Mouse (Mus musculus) heart, postnatal 0 days (tissue): Measurements from ENCODE around the gene Gm5741. TPM values are rescaled to one million over a fixed set of nuclear protein-coding genes. Genes with fewer than 3 reads are reported as not detected.

ENCODE experiments used
- ATAC-seq: fragments of 200-750 bp; cut with Nextera tagmentation; 2 replicates; pipeline ENCODE4 v1.8.0; 2017; ENCODE audit warnings: low read depth, moderate number of reproducible peaks, moderate library complexity; ENCODE audit not compliant: insufficient read depth
- DNase-seq: peaks from one replicate; pipeline ENCODE4 v3.0.0-alpha.2; 2016; ENCODE audit warnings: low spot score
- H3K27ac ChIP-seq: fragments of 300-500 bp; sonication (generic); 2 replicates; pipeline ENCODE4 v1.5.1; 2014; ENCODE audit warnings: low read depth, mild to moderate bottlenecking
- H3K27me3 ChIP-seq: fragments of 300-500 bp; sonication (generic); 2 replicates; pipeline ENCODE4 v1.6.1; 2014; ENCODE audit warnings: low read length, mixed read lengths; ENCODE audit not compliant: control insufficient read depth, insufficient read depth
- H3K36me3 ChIP-seq: fragments of 300-500 bp; sonication (generic); replicated peaks from 2 replicates; pipeline ENCODE4 v1.6.1; 2014; ENCODE audit warnings: low read length, mixed read lengths; ENCODE audit not compliant: control insufficient read depth, insufficient read depth
- H3K4me1 ChIP-seq: fragments of 300-500 bp; sonication (generic); 2 replicates; pipeline ENCODE4 v1.6.1; 2014; ENCODE audit warnings: antibody characterized with exemption; ENCODE audit not compliant: control insufficient read depth, insufficient read depth
- H3K4me2 ChIP-seq: fragments of 300-500 bp; sonication (generic); 2 replicates; pipeline ENCODE4 v1.6.1; 2014; ENCODE audit warnings: low read depth, mild to moderate bottlenecking, low read length, moderate library complexity
- H3K4me3 ChIP-seq: fragments of 300-500 bp; sonication (generic); 2 replicates; pipeline ENCODE4 v1.5.1; 2014; ENCODE audit warnings: low read depth, low read length
- H3K9ac ChIP-seq: fragments of 300-500 bp; sonication (generic); replicated peaks from 2 replicates; pipeline ENCODE4 v1.6.1; 2014; ENCODE audit warnings: low read depth, low read length, mixed read lengths
- H3K9me3 ChIP-seq: fragments of 300-500 bp; sonication (generic); replicated peaks from 2 replicates; pipeline ENCODE4 v1.6.1; 2016; ENCODE audit warnings: low read length; ENCODE audit not compliant: control insufficient read depth
- CTCF ChIP-seq: IDR thresholded peaks from 2 replicates; pipeline ENCODE4 v1.5.1; 2016; ENCODE audit warnings: antibody characterized with exemption, control low read depth, low read depth
- EP300 ChIP-seq: IDR thresholded peaks from 2 replicates; pipeline ENCODE4 v1.6.1; 2016; ENCODE audit warnings: antibody characterized with exemption, low read depth
- whole genome bisulfite sequencing: fragments of 180-500 bp; shearing (Covaris S2); extraction: QIAGEN DNeasy Blood & Tissue Kit; methylation state at CpG from one replicate; pipeline ENCODE4 v1.1.7; 2014; 5-methylcytosine and 5-hydroxymethylcytosine counted together
- polyA plus RNA-seq: library from polyadenylated mRNA; unstranded; fragments of >200 nt; fragmentation: Nextera tagmentation; extraction: Ambion mirVana; gene quantifications from 2 replicates; pipeline ENCODE4 v1.2.1, GENCODE M21; 2015
- total RNA-seq: library from RNA; depleted of rRNA; stranded (reverse); fragments of >200 nt; gene quantifications from 2 replicates; pipeline ENCODE4 v1.2.3, GENCODE M21; 2014; ENCODE audit warnings: low replicate concordance; rRNA removed

Gm5741 gene
- total RNA-seq: not detected in 2 replicates
- not detected in 2 replicates for polyA plus RNA-seq

GRCm38 (mm10) chr8:85067982-85068381, at the start of gene Gm5741:
Gm5741 (minus strand) TSS chr8:85067982.
- Histone ChIP-seq H3K27me3 (no peaks in the 10 kb centered on the region), H3K9me3 (no peaks in the 10 kb centered on the region), H3K36me3 (no peaks in the 10 kb centered on the region), H3K4me3 (no peak within 1 kb of the TSS), H3K27ac (no peak within 1 kb of the TSS), H3K4me1 (peaks cover 6% of the 10 kb centered on the region; the same call in 1 of the 2 replicates), H3K9ac (no peak within 1 kb of the TSS), H3K4me2 (no peak within 1 kb of the TSS)
- ATAC-seq: no peak
- TF ChIP-seq EP300: no peak
- no peak for TF ChIP-seq CTCF
- no peak for DNase-seq

GRCm38 (mm10) chr8:85116984-85117383, 49.2 kb upstream of the Gm5741 start:
- WGBS: 89% methylated on average over 7 of the region's 7 CpGs
- H3K4me3 ChIP-seq: no peak overlapping the region
- TF ChIP-seq EP300 (no peak), CTCF (no peak)
- no peaks in the 10 kb centered on the region for H3K9me3 ChIP-seq
- 0 out of 2 replicates have a peak, but pooled peaks cover under 1% of the 10 kb centered on the region for H3K36me3 ChIP-seq
- no peak overlapping the region for H3K27ac ChIP-seq
- ATAC-seq: no peak
- no peaks in the 10 kb centered on the region for H3K27me3 ChIP-seq
- DNase-seq: no peak
- H3K4me1 ChIP-seq: peaks cover 4% of the 10 kb centered on the region; the same call in 1 of the 2 replicates
- no peak overlapping the region for H3K9ac ChIP-seq
- H3K4me2 ChIP-seq: no peak overlapping the region

- TF ChIP-seq EP300 (no peak), CTCF (no peak)
- Histone ChIP-seq H3K4me1 (peaks cover 4% of the 10 kb centered on the region; the same call in 1 of the 2 replicates), H3K27ac (no peak overlapping the region), H3K36me3 (peaks cover 15% of the 10 kb centered on the region), H3K9ac (no peak overlapping the region), H3K27me3 (no peaks in the 10 kb centered on the region), H3K9me3 (no peaks in the 10 kb centered on the region), H3K4me3 (no peak overlapping the region), H3K4me2 (no peak overlapping the region)
- ATAC-seq (no peak), DNase-seq (no peak)
- 73% methylated on average over 4 of the region's 4 CpGs for WGBS
These were observed 47.7 kb upstream of the Gm5741 start for GRCm38 (mm10) chr8:85115501-85115900.

GRCm38 (mm10) chr8:85113241-85113640, 45.5 kb upstream of the Gm5741 start:
- H3K9ac ChIP-seq: no peak overlapping the region
- H3K27ac ChIP-seq: no peak overlapping the region
- H3K36me3 ChIP-seq: peaks cover 26% of the 10 kb centered on the region
- ATAC-seq: no peak
- no peak overlapping the region for H3K4me2 ChIP-seq
- TF ChIP-seq CTCF: no peak
- no peak for TF ChIP-seq EP300
- H3K9me3 ChIP-seq: no peaks in the 10 kb centered on the region
- DNase-seq: no peak
- no peaks in the 10 kb centered on the region for H3K4me1 ChIP-seq
- 92% methylated on average over 10 of the region's 10 CpGs for WGBS
- no peak overlapping the region for H3K4me3 ChIP-seq
- H3K27me3 ChIP-seq: no peaks in the 10 kb centered on the region

GRCm38 (mm10) chr8:85100076-85100665, 32.4 kb upstream of the Gm5741 start:
- Histone ChIP-seq H3K4me2 (no peak overlapping the region), H3K9me3 (no peaks in the 10 kb centered on the region), H3K4me3 (no peak overlapping the region), H3K4me1 (no peaks in the 10 kb centered on the region), H3K9ac (no peak overlapping the region), H3K36me3 (peaks cover 34% of the 10 kb centered on the region), H3K27me3 (no peaks in the 10 kb centered on the region), H3K27ac (no peak overlapping the region)
- TF ChIP-seq CTCF: no peak
- TF ChIP-seq EP300: no peak
- WGBS: 70% methylated on average over 4 of the region's 4 CpGs
- no peak for ATAC-seq
- no peak for DNase-seq

- Histone ChIP-seq H3K27ac (no peak overlapping the region), H3K4me1 (no peaks in the 10 kb centered on the region), H3K9ac (no peak overlapping the region), H3K27me3 (no peaks in the 10 kb centered on the region), H3K9me3 (no peaks in the 10 kb centered on the region), H3K4me3 (no peak overlapping the region), H3K36me3 (peaks cover 52% of the 10 kb centered on the region), H3K4me2 (no peak overlapping the region)
- no peak for TF ChIP-seq CTCF
- no peak for TF ChIP-seq EP300
- DNase-seq: no peak
- WGBS: 91% methylated on average over 4 of the region's 4 CpGs
- ATAC-seq: no peak
These were observed 29.1 kb upstream of the Gm5741 start for GRCm38 (mm10) chr8:85096850-85097249.
